Mouse (Mus musculus) splenic B cell, adult 2 months (primary cell): ENCODE measurements around the gene Neurog1.

Experiments
- DNase-seq: peaks from one replicate; pipeline ENCODE4 v3.0.0-alpha.2; 2011; ENCODE audit warnings: low read depth, low spot score
- H3K27me3 ChIP-seq: 2 replicates; pipeline ENCODE4 v1.6.1; 2012; ENCODE audit warnings: mild to moderate bottlenecking, low read length, moderate library complexity, mixed read lengths; ENCODE audit not compliant: control insufficient read depth, poor library complexity, insufficient read depth, severe bottlenecking
- H3K36me3 ChIP-seq: 2 replicates; pipeline ENCODE4 v1.6.1; 2012; ENCODE audit warnings: mild to moderate bottlenecking, low read length, moderate library complexity, mixed read lengths; ENCODE audit not compliant: control insufficient read depth, poor library complexity, insufficient read depth, severe bottlenecking

Gene Neurog1

DNA sequence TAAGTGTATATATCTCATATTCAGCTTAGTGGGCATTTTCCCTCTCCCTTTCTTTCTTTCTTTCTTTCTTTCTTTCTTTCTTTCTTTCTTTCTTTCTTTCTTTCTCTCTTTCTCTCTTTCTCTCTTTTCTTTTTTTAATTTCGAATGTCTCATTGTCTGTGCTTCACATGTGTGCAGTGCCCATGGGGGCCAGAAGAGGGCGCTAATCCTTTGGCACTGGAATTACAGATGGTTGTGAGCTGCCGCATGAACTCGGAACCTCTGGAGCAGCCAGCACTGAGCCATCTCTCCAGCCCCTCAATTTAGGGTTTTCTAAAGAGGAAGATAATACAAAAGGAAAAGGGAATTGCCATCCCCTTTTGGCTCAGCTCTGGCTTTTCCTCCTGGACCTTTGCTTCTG lies 15.4 kb upstream of the Neurog1 start:
- DNase-seq = no peak
- Histone ChIP-seq H3K36me3 (no peaks in the 10 kb centered on the region), H3K27me3 (no peaks in the 10 kb centered on the region)

DNA sequence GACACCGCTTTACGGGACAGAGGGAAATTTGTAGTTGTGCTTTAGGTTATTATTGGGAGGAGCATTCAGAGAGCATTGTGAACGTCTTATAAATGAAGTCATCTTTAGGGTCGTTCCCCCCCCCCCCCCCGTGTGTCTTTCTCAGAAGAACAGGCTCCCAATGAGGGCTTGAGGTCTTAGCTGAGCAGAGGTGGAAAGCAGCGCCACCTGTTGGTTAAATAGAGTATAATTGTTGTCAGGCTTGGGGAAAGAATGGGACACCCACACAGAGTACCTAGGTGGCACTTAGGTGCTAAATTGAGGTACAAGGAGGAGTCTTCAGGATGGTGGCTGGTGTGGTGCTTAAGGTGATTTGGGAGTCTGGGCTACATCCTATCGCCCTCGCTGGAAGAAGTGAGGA lies 14.5 kb upstream of the Neurog1 start:
- H3K27me3 ChIP-seq = no peaks in the 10 kb centered on the region
- H3K36me3 ChIP-seq = no peaks in the 10 kb centered on the region
- peak; percentile 50 for DNase-seq

DNA sequence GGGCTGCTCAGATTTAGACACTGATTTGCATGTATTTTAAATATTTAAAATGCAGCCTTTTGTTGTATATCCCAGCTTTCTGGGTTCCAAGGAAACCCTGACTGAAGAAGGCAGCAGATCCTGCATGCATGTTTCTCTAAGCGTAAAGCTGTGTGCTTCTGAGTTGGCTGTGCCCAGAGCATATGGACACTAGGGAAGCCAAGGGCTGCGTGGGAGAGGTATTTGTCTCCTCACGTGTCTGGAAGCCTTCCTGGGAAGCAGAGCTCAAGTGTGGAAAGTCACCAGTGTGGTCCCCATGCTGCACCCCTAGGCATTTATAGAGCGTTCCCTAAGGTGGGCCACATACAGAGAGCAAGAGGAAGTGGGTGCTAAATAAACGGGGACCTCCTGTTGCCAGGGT lies 13.7 kb upstream of the Neurog1 start:
- Histone ChIP-seq H3K27me3 (peaks cover 3% of the 10 kb centered on the region; the same call in 1 of the 2 replicates), H3K36me3 (no peaks in the 10 kb centered on the region)
- DNase-seq = no peak

DNA sequence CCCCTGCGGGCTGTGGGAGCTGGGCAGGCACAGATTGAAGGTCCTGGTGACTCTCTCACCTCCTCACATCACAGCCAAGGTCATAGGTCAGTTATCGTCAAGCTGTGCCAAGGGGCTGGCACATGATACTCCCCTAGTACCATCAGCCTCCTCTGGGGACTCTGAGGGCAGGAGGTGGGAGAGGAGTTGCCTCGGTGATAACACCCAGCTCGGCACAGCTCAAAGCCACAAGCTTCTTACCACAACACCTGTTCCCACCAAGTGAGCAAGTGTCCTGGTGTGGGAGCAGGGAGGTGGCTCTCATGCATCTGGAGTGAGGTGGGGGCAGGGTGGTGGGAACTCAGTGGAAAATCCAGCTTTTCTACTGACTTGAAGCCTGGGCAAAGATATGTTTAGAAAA lies 10.3 kb upstream of the Neurog1 start:
- DNase-seq = no peak
- peaks cover 3% of the 10 kb centered on the region for H3K27me3 ChIP-seq
- no peaks in the 10 kb centered on the region for H3K36me3 ChIP-seq

DNA sequence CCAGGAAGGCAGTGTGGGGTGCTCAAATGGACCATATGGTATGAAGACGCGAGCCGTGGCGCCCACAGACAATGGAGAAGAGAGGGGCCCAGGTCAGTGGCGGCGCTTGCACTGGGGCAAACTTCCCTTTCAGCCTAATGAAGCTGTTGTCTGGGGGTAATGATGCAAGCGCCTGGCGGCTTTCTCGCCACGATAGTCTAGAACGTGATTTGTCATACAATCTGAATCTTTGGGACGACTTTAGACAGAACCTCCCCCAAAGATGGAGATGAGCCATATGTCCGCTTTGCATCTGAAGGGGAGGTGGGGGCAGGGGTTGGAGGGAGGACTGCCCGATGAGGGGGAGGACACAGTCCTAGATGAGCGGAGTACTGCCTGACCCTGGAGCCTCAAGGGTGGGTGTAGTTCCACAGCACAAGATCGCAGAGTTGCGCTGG lies 8.4 kb upstream of the Neurog1 start:
- H3K27me3 ChIP-seq = peaks cover 3% of the 10 kb centered on the region
- no peak for DNase-seq
- no peaks in the 10 kb centered on the region for H3K36me3 ChIP-seq

DNA sequence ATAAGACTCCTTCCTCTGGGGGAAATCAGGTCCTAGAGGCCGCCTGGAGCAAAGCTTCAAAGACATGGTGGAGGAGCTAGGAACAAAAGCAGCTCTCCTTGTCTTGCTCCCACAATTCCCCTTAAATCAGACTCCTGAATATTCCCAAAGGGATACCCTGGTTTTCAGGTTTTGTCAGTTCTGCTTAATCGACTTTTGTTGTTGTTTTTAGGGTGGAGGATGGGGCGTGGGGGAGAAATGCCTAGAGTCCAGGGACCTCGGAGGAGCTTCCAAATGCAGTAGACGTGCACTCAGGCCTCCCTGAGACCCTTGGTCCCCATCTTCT lies 7.9 kb upstream of the Neurog1 start:
- H3K36me3 ChIP-seq = no peaks in the 10 kb centered on the region
- peaks cover 3% of the 10 kb centered on the region for H3K27me3 ChIP-seq
- DNase-seq = no peak

DNA sequence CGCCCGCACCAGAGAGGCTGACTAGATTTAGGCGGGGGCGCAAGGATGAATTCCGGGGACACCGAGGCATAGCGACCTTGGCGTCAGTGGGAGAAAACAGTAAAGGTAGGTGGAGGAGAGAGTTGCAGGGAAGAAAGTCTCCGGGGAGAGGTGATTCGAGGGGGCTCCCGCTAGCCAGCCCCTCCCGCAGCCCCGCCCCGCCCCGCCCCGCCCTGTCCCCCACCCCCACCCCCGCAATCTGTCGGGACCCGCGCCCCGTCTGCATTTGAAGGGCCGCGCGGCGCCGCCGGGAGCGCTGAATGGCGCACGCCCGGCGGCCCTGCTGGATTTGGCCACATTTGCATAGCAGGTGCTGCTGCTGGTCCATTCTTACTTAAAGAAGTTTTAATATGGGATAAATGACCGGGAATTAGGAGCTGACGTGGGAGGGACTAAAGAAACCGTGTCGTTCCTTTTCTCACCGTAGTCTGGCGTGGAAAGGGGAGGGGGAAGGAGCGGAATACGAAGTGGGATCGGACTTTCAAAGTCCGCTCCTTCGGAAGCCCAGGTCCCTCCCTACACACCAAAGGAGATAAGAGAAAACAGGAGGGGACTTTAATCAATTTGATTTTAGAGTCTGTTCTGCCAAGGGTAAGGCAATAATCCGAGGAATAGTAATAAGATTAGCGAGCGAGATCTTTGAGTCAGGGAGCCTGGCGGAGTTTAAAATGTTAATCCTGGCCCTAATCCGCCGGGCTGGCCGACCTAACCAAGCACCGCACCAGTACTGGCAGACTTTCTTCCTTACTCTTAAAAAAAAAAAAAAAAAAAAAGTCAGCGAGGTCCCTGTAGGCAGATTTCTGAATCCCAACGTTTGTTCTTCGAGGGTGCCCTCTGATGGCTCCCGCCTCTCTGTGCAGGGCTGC lies 7.3 kb upstream of the Neurog1 start:
- DNase-seq = no peak
- H3K36me3 ChIP-seq = no peaks in the 10 kb centered on the region
- peaks cover 3% of the 10 kb centered on the region for H3K27me3 ChIP-seq

DNA sequence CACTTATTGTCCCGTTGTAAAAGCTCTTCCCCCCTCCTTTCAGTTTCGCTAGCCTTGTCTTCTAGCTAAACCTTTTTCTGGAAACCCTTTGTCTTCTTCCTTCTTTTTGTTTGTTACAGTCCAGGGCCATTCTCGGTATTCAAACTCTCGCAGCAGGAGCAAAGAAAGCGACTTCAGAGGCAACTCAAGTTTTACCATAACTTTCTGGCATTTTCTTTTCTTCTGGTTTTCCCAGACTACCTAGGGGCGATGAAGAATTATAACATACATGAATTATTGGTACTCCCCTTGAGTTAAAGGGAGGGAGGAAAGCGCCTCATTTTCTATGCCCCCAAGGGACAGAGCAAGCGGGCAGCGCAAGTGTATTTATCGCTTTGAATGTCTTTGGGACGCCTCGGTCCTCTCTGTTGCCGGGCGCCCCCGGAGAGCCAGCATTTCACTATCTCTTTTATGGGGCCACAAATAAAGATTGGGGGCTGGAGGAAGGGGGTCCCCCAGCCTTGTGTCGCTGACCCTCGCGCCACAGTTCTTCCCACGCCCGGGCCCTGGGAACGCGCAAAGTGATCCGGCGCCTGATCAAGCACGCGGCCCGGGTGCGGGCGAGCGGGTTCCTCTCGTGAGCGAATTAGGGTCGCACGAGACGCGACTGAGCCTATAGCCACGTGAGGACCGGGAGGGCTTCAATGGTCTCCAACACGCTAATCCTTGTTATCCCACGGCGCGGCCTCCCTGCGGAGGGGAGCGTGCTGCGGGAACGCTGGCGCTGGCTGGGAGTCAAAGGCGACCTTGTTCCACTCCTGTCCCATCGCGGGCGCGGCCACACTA lies 6.4 kb upstream of the Neurog1 start:
- H3K27me3 ChIP-seq = peaks cover 3% of the 10 kb centered on the region
- no peaks in the 10 kb centered on the region for H3K36me3 ChIP-seq
- no peak for DNase-seq

DNA sequence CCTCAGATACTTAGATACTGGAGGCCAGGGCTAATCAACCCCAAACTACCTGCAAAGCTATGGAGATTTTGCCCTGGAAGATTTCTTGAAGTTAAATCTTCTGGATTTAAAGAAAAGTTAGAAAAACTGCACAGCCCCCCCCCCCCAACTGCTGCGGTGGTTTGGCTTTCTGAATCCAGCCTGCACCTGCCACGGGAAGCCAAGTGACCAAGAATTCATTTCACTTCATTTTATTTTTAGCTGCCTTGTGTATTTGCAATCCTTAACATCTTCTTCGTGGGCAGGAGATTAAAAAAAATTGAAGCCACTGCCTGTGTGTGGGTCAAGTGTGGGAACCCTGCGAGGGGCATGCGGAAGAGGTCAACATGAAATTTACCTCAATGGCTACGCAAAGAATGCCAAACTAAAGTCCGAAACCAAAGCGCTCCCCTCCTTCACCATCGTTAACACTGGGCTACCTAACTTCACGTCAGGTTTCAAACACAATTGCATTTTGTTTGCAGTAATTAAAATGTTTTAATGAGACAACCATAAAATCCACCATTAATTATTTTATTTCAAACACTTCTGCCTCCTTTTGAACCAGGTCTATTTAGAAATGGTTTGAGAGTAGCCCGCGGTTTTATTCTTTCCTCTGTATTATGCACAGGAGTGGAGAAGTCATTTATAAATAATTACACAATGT lies 5.6 kb upstream of the Neurog1 start:
- peaks cover 3% of the 10 kb centered on the region for H3K27me3 ChIP-seq

DNA sequence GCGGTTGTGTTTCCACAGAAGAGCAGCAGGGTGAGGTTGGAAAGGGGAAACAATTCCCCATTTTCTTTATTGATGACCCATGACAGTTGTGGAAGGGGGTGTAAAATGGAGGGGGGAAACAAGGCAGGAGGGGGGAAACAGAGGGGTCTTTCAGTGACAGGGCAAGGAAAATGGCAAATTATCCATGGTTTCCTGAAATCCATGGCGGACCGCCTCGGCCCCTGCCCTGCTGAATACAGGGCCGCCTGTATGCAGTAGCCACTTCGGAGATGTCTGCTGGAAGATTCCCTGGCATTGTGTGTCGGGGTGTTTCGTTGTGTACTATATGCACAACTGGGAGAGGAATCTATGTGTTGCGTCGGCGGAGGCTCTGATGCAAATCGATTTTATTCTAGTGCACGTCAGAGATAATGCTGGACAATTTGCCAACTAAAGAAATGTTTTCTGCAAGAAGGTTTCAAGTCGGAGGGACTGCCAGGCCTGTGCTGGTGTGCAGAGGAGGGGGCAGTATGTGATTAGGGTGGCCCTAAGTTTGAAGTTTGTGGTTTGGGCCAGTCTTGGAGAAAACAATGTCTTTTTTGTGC lies 4.8 kb upstream of the Neurog1 start:
- H3K36me3 ChIP-seq = no peaks in the 10 kb centered on the region
- peaks cover 3% of the 10 kb centered on the region for H3K27me3 ChIP-seq
- no peak for DNase-seq

More for the DNA sequence above, 5.6 kb upstream of the Neurog1 start:
- DNase-seq = no peak
- no peaks in the 10 kb centered on the region for H3K36me3 ChIP-seq

DNA sequence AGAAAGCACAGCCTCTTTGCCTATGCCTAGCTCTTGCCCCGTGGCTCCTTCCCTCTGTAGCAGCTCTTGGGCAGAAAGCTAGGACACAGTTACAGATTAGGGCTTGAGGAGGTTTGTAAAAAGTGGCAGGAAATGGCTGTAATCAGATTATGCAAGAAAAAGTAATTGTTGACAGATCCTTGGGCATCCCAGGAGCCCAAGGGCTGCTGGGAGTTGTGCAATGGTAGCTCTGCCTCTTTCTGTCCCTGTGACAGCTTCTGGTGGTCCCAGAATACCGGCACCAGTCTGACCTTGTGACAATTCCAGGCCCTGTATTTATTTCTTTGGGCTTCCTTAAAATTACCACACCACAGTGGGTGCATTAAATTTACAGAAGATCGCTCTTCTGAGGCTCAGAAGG lies 1.4 kb upstream of the Neurog1 start:
- DNase-seq = no peak

DNA sequence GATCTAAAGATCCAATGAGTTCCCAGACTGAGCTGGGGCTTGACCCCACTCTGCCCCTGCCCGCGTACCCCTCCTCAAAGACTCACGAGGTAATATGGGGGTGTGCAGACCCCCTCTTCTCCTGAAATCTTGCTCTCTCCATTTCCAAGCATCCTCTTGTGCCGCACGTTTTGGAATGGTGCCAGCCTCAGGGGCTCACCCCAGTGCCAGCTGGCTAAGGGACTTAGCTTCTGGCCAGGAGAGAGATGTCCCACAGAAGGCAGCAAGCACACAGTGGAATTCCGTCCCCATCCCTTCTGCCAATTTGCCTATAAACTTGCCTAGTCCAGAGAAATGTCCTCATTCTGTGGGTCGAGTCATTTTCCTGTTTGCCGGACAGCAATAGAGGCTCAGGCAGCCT lies 820 bp upstream of the Neurog1 start:
- Histone ChIP-seq H3K27me3 (peaks cover 2% of the 10 kb centered on the region; the same call in 1 of the 2 replicates), H3K36me3 (no peaks in the 10 kb centered on the region)
- DNase-seq = no peak

More for the DNA sequence above, 1.4 kb upstream of the Neurog1 start:
- peaks cover 2% of the 10 kb centered on the region; the same call in 1 of the 2 replicates for H3K27me3 ChIP-seq
- no peaks in the 10 kb centered on the region for H3K36me3 ChIP-seq

DNA sequence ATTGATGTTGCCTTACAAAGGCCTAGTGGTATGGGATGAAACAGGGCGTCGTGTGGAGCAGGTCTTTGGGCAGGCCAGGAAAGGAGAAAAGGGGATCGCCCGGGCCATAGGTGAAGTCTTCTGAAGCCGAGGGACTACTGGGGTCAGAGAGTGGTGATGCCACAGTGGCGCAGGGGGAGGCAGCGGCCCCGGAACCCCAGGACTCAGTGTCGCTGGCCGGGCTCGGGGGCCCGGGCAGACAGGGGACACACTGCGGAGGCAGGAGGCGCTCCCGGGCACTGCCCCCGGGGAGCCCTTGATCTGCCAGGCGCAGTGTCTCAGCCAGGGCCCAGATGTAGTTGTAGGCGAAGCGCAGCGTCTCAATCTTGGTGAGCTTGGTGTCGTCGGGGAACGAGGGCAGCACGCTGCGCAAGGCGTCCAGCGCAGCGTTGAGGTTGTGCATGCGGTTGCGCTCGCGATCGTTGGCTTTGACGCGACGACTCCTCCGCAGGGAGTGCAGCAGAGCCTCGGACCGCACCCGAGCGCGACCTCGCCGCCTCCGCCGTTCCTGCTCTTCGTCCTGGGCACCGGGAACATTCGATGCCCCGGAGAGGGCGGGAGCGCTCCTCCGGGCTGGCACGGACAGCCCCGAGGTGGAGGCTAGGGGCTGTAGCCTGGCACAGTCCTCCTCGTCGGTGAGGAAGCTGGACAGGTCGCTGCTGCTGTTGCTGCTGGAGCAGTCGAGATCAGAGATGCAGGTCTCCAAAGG lies 613 bp downstream of the Neurog1 start:
- peaks cover 2% of the 10 kb centered on the region; the same call in 1 of the 2 replicates for H3K27me3 ChIP-seq
- H3K36me3 ChIP-seq = no peaks in the 10 kb centered on the region
- no peak for DNase-seq
